Mouse (Mus musculus) kidney, adult 2 months (tissue): Measurements from ENCODE around the gene Gli2.

Experiments used
- CTCF ChIP-seq: fragments of 200-500 bp; conservative IDR thresholded peaks from 2 replicates; pipeline ENCODE4 v1.5.1; 2011; ENCODE audit warnings: low read depth, mild to moderate bottlenecking, control low read depth, low read length, moderate library complexity, mixed read lengths; ENCODE audit not compliant: insufficient read depth, insufficient read length
- POLR2A ChIP-seq: fragments of 200-500 bp; IDR thresholded peaks from one replicate; pipeline ENCODE4 v1.6.1; 2011; ENCODE audit warnings: low read depth, low read length, control low read depth

DNA sequence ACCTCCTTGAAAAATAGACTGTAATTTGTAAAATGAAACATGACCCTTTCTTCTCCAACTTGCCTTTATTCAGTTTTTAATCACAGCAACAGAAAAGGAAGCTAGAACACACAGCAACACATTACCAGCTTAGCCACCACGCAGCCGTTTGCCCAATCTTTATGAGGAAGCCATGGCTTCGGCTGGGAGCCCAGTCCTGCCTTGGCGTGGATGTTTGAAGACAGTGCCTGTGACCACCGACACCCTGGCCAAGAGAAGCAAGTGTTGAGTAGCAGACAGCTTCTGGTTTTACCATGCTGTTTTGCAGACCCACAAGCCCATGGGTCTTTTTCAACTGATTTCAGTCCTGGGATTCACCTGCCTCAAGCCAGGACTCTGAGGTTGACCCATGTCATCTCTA is 121.3 kb downstream of the Gli2 start:
- TF ChIP-seq CTCF (no peak), POLR2A (no peak)
